Mouse (Mus musculus): ENCODE results near the gene Bclaf3. TPM values are rescaled to one million over a fixed set of nuclear protein-coding genes. Genes with fewer than 3 reads are reported as not detected.
A peak's percentile ranks its signal among the peaks of the same experiment; 100 is the strongest.

The Bclaf3 gene
- total and polyA plus RNA-seq, 3 experiments: 12.8 to 23.7 TPM; not detected in 1

DNA sequence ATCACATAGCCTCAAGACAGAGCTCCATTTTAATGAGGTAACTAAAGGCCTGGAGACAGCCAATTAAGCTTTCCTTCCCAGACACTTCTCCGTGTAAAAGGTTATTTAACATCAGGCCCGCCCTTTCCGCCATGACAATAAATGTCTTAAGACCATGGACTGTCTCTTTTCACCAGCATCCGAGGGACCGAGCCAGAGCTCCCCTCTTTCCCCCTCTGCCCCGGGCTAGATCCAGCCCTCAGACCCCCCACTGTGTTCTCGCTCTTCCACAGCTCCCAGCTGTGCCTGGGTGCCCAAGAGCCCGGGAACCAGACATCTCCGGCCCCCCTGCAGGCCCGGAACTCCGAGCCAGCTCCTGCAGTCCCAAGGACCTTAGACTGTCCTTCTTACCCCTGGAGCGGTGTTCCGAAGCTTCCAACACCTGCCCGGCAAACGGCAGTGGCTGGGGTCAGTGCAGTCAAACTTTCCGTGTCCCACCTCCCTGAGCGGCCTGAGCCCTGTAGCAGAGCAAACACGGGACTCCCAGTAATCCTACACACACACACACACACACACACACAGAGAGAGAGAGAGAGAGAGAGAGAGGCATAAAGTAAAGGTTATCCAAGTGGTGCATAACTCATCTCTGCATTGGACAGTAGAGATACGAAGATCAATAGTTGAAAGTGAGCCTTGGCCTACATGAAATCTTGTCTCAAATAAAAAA lies 18.0 kb upstream of the Bclaf3 start:
- Histone ChIP-seq H3K4me3 (ENCODE audit: control insufficient read depth in 1 of 2, insufficient read depth in 1 of 2, low read depth in 2 of 2, low read length in 2 of 2) (peak overlapping the region; percentile 70 to 91), H3K27ac (ENCODE audit: control insufficient read depth, low read depth, low read length) (peak overlapping the region; percentile 99), H3K4me1 (ENCODE audit: control insufficient read depth in 1 of 2, insufficient read depth in 2 of 2, low read length in 2 of 2) (peaks cover 2 to 14% of the 10 kb centered on the region in 2 experiments; a peak in 3 of 4 replicates), H3K9ac (ENCODE audit: control insufficient read depth, low read depth, low read length, poor library complexity, severe bottlenecking) (peak overlapping the region; percentile 98), H3K9me3 (replicated peaks; ENCODE audit: insufficient read depth, low read length) (no peaks in the 10 kb centered on the region), H3K36me3 (ENCODE audit: control insufficient read depth in 1 of 2, insufficient read depth in 2 of 2, low read length in 2 of 2) (peaks cover 0 to 7% of the 10 kb centered on the region in 2 experiments; a peak in 2 of 4 replicates), H3K79me2 (ENCODE audit: control insufficient read depth, insufficient read depth, low read length, poor library complexity) (peaks cover 16% of the 10 kb centered on the region), H3K27me3 (ENCODE audit: control insufficient read depth in 1 of 2, insufficient read depth in 2 of 2, low read length in 2 of 2) (no peaks in the 10 kb centered on the region)
- peak; percentile 82 for DNase-seq (ENCODE audit: low read depth, low spot score)
- peak; percentile 48; the same call in 1 of the 2 replicates for TF ChIP-seq JUND (IDR thresholded peaks at IDR 0.05; ENCODE audit: low read depth, low read length)
- no peak for TF ChIP-seq MAX (IDR thresholded peaks at IDR 0.05; ENCODE audit: low read length)
- TF ChIP-seq UBTF (IDR thresholded peaks at IDR 0.05; ENCODE audit: borderline replicate concordance, insufficient read depth, low read depth, low read length): peak; percentile 36; the same call in 1 of the 2 replicates
- TF ChIP-seq ZNF384 (IDR thresholded peaks at IDR 0.05; ENCODE audit: low read depth, low read length): no peak
- TF ChIP-seq SMC3 (IDR thresholded peaks at IDR 0.05; ENCODE audit: low read depth, low read length): no peak
- no peak for TF ChIP-seq RAD21 (IDR thresholded peaks at IDR 0.05; ENCODE audit: low read depth, low read length)
- no peak for TF ChIP-seq MYB (IDR thresholded peaks at IDR 0.05; ENCODE audit: low read depth, low read length)
- TF ChIP-seq POLR2A (IDR thresholded peaks at IDR 0.05; ENCODE audit: control insufficient read depth in 1 of 2, insufficient read depth in 1 of 2, low read depth in 1 of 2, low read length in 2 of 2, poor library complexity in 1 of 2): peak in 1 of 2 experiments; percentile 41; a peak in 2 of 4 replicates
- no peak for TF ChIP-seq MAFK (IDR thresholded peaks at IDR 0.05; ENCODE audit: borderline replicate concordance, low read depth, low read length)
- TF ChIP-seq MXI1 (IDR thresholded peaks at IDR 0.05; ENCODE audit: low read depth, low read length): no peak
- no peak for TF ChIP-seq MYC (IDR thresholded peaks at IDR 0.05; ENCODE audit: low read depth, low read length)
- TF ChIP-seq CHD1 (IDR thresholded peaks at IDR 0.05; ENCODE audit: low read depth, low read length): no peak

DNA sequence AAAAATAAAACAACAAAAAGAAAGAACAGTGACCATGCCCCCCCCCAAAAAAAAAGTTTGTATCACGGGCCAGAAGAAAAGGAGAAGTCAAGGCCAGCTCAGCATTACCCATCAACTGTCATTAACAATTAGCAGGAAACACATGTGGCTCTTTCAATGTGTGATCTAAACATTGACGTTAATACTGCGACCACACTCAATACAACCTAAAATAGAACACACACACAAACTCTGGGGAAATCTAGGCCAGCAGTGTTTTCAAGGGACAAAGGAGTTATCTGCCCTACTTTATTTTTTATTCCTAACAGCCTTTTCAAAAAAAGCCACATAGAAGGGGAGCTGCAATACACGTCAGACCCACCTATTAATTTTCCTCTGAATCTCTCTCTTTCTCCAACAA lies 17.4 kb upstream of the Bclaf3 start:
- Histone ChIP-seq H3K27ac (ENCODE audit: control insufficient read depth, low read depth, low read length) (peak overlapping the region; percentile 99), H3K27me3 (ENCODE audit: control insufficient read depth in 1 of 2, insufficient read depth in 2 of 2, low read length in 2 of 2) (no peaks in the 10 kb centered on the region), H3K79me2 (ENCODE audit: control insufficient read depth, insufficient read depth, low read length, poor library complexity) (peaks cover 16% of the 10 kb centered on the region), H3K4me3 (ENCODE audit: control insufficient read depth in 1 of 2, insufficient read depth in 1 of 2, low read depth in 2 of 2, low read length in 2 of 2) (peak overlapping the region; percentile 70 to 91), H3K9ac (ENCODE audit: control insufficient read depth, low read depth, low read length, poor library complexity, severe bottlenecking) (peak overlapping the region; percentile 98), H3K4me1 (ENCODE audit: control insufficient read depth in 1 of 2, insufficient read depth in 2 of 2, low read length in 2 of 2) (peaks cover 2 to 14% of the 10 kb centered on the region in 2 experiments; a peak in 3 of 4 replicates), H3K36me3 (ENCODE audit: control insufficient read depth in 1 of 2, insufficient read depth in 2 of 2, low read length in 2 of 2) (peaks cover 0 to 7% of the 10 kb centered on the region in 2 experiments; a peak in 2 of 4 replicates), H3K9me3 (replicated peaks; ENCODE audit: insufficient read depth, low read length) (no peaks in the 10 kb centered on the region)
- peak; percentile 92 for DNase-seq (ENCODE audit: low read depth, low spot score)
- TF ChIP-seq MXI1 (IDR thresholded peaks at IDR 0.05; ENCODE audit: low read depth, low read length): peak; percentile 95
- no peak for TF ChIP-seq E2F4 (IDR thresholded peaks at IDR 0.05; ENCODE audit: borderline replicate concordance, low read depth, low read length)
- TF ChIP-seq TAL1 (IDR thresholded peaks at IDR 0.05; ENCODE audit: low read length): peak; percentile 91
- TF ChIP-seq ELF1 (IDR thresholded peaks at IDR 0.05; ENCODE audit: low read depth, low read length): no peak
- TF ChIP-seq TCF12 (IDR thresholded peaks at IDR 0.05; ENCODE audit: low read depth, low read length): peak; percentile 92
- TF ChIP-seq MAZ (IDR thresholded peaks at IDR 0.05; ENCODE audit: low read depth, low read length): peak; percentile 50; the same call in 1 of the 2 replicates
- no peak for TF ChIP-seq ZKSCAN1 (IDR thresholded peaks at IDR 0.05; ENCODE audit: low read depth, low read length)
- peak; percentile 96 to 98 for TF ChIP-seq EP300 (IDR thresholded peaks at IDR 0.05; ENCODE audit: low read depth in 1 of 2, low read length in 2 of 2)
- no peak for TF ChIP-seq ZMIZ1 (IDR thresholded peaks at IDR 0.05; ENCODE audit: low read depth, low read length)
- TF ChIP-seq TBP (IDR thresholded peaks at IDR 0.05; ENCODE audit: low read depth, low read length): no peak
- TF ChIP-seq UBTF (IDR thresholded peaks at IDR 0.05; ENCODE audit: borderline replicate concordance, insufficient read depth, low read depth, low read length): 0 out of 2 replicates have a peak, but pooled peaks have one; percentile 9
- no peak for TF ChIP-seq USF2 (IDR thresholded peaks at IDR 0.05; ENCODE audit: borderline replicate concordance in 1 of 2, insufficient read depth in 1 of 2, low read depth in 1 of 2, low read length in 2 of 2)
- peak; percentile 87 for TF ChIP-seq MAX (IDR thresholded peaks at IDR 0.05; ENCODE audit: low read length)
- TF ChIP-seq POLR2AphosphoS2 (IDR thresholded peaks at IDR 0.05; ENCODE audit: low read length): peak; percentile 70; the same call in 1 of the 2 replicates
- TF ChIP-seq CHD1 (IDR thresholded peaks at IDR 0.05; ENCODE audit: low read depth, low read length): peak; percentile 96
- TF ChIP-seq POLR2A (IDR thresholded peaks at IDR 0.05; ENCODE audit: control insufficient read depth in 1 of 2, insufficient read depth in 1 of 2, low read depth in 1 of 2, low read length in 2 of 2, poor library complexity in 1 of 2): no peak
- TF ChIP-seq GATA1 (IDR thresholded peaks at IDR 0.05; ENCODE audit: low read depth, low read length): peak; percentile 64
- peak; percentile 97 for TF ChIP-seq MEF2A (IDR thresholded peaks at IDR 0.05; ENCODE audit: extremely low read depth, insufficient replicate concordance, low read depth, low read length, poor library complexity, severe bottlenecking)
- TF ChIP-seq RCOR1 (IDR thresholded peaks at IDR 0.05; ENCODE audit: low read depth, low read length): peak; percentile 74
- peak; percentile 99 for TF ChIP-seq ETS1 (IDR thresholded peaks at IDR 0.05; ENCODE audit: low read depth, low read length)
- peak; percentile 89 for TF ChIP-seq ZNF384 (IDR thresholded peaks at IDR 0.05; ENCODE audit: low read depth, low read length)
- peak; percentile 47; the same call in 1 of the 2 replicates for TF ChIP-seq JUND (IDR thresholded peaks at IDR 0.05; ENCODE audit: low read depth, low read length)
- TF ChIP-seq NELFE (IDR thresholded peaks at IDR 0.05; ENCODE audit: low read depth, low read length): peak; percentile 57

All from MEL (cell line).